Mouse (Mus musculus): Measurements from ENCODE around the gene 2610318N02Rik. TPM values are rescaled to one million over a fixed set of nuclear protein-coding genes. Genes with fewer than 3 reads are reported as not detected.

Gene 2610318N02Rik
- polyA plus RNA-seq, 1 experiment from 2014 or later = 38.4 TPM

- Histone ChIP-seq H3K4me2 (peak within 1 kb of the TSS; percentile 84), H3K4me3 (peak within 1 kb of the TSS; percentile 84), H3K9ac (peak within 1 kb of the TSS; percentile 77), H3K27ac (peak within 1 kb of the TSS; percentile 88), H3K36me3 (no peaks in the 10 kb centered on the region), H3K9me3 (no peaks in the 10 kb centered on the region), H3K4me1 (peaks cover 6% of the 10 kb centered on the region; the same call in 1 of the 2 replicates), H3K27me3 (no peaks in the 10 kb centered on the region)
- ATAC-seq (ENCODE audit: borderline replicate concordance, extremely low read depth, low FRiP score, low TSS enrichment) = peak; percentile 95
- under 1% methylated on average over 58 of the region's 76 CpGs for WGBS
These were observed 55.2 kb downstream of the 2610318N02Rik start, which contains the start of gene Ypel1 for GRCm38 (mm10) chr16:17069511-17070443. TSS of gene Ypel1 (plus strand) at chr16:17069696.

- 84% methylated on average over 2 of the region's 2 CpGs for WGBS
- no peak overlapping the region for H3K4me3 ChIP-seq
- H3K27me3 ChIP-seq = no peaks in the 10 kb centered on the region
- no peak overlapping the region for H3K4me2 ChIP-seq
- no peak overlapping the region for H3K27ac ChIP-seq
- H3K4me1 ChIP-seq = peaks cover 6% of the 10 kb centered on the region; the same call in 1 of the 2 replicates
- no peak overlapping the region for H3K9ac ChIP-seq
- no peak for ATAC-seq (ENCODE audit: borderline replicate concordance, extremely low read depth, low FRiP score, low TSS enrichment)
- no peaks in the 10 kb centered on the region for H3K36me3 ChIP-seq
- H3K9me3 ChIP-seq = no peaks in the 10 kb centered on the region
These were observed 57.4 kb downstream of the 2610318N02Rik start for GRCm38 (mm10) chr16:17067552-17067951.

MicroRNAs encoded within 50 kb of the gene (microRNA counts, 519-probe panel; counts per million panel counts)
- microRNA mmu-miR-130b = 3,186 counts per million, percentile 84 among the panel's probes with 10 or more counts
- microRNA mmu-miR-301b = 1,914 counts per million, percentile 14 among the panel's probes with 10 or more counts

Small RNAs within 50 kb of the gene (microRNA-seq; reads per million reads assigned to microRNA genes)
- gene Mir130b (5,273 reads per million, percentile 91 among the genes with 10 or more reads in this experiment), gene Mir301b (53.6 reads per million, percentile 47 among the genes with 10 or more reads in this experiment)

Other genes starting within 250 kb of the 2610318N02Rik start
- 35.6 and 36.7 TPM in 2 replicates for gene Ppm1f, start 228.7 kb downstream of the 2610318N02Rik start, polyA plus RNA-seq (2015; fragmentation: Nextera tagmentation; extraction: Ambion mirVana)
- gene Mapk1, start 141.8 kb downstream of the 2610318N02Rik start, polyA plus RNA-seq (2015; fragmentation: Nextera tagmentation; extraction: Ambion mirVana) = 158 and 166 TPM in 2 replicates
- 26.7 and 27.2 TPM in 2 replicates for gene Ypel1, start 55.5 kb downstream of the 2610318N02Rik start, polyA plus RNA-seq (2015; fragmentation: Nextera tagmentation; extraction: Ambion mirVana)
- gene Ppil2, start 13.9 kb downstream of the 2610318N02Rik start, polyA plus RNA-seq (2015; fragmentation: Nextera tagmentation; extraction: Ambion mirVana) = 127 and 146 TPM in 2 replicates
- gene Sdf2l1, start 7.2 kb upstream of the 2610318N02Rik start, polyA plus RNA-seq (2015; fragmentation: Nextera tagmentation; extraction: Ambion mirVana) = 105 and 112 TPM in 2 replicates
- gene Ydjc, start 19.5 kb upstream of the 2610318N02Rik start, polyA plus RNA-seq (2015; fragmentation: Nextera tagmentation; extraction: Ambion mirVana) = 6.4 TPM in 2 replicates
- gene Ccdc116, start 22.1 kb upstream of the 2610318N02Rik start, polyA plus RNA-seq (2015; fragmentation: Nextera tagmentation; extraction: Ambion mirVana) = 0.31 and 0.48 TPM in 2 replicates
- gene Ube2l3, start 77.5 kb upstream of the 2610318N02Rik start, polyA plus RNA-seq (2015; fragmentation: Nextera tagmentation; extraction: Ambion mirVana) = 345 and 355 TPM in 2 replicates
- gene Rimbp3, start 83.4 kb upstream of the 2610318N02Rik start, polyA plus RNA-seq (2015; fragmentation: Nextera tagmentation; extraction: Ambion mirVana) = 0.21 and 0.24 TPM in 2 replicates
- 4.3 TPM in 2 replicates for gene Hic2, start 108.4 kb upstream of the 2610318N02Rik start, polyA plus RNA-seq (2015; fragmentation: Nextera tagmentation; extraction: Ambion mirVana)
- gene Tmem191c, start 150.9 kb upstream of the 2610318N02Rik start, polyA plus RNA-seq (2015; fragmentation: Nextera tagmentation; extraction: Ambion mirVana) = 10.2 and 12.2 TPM in 2 replicates
- 0.30 and 1.8 TPM in 2 replicates for gene Serpind1, start 206.2 kb upstream of the 2610318N02Rik start, polyA plus RNA-seq (2015; fragmentation: Nextera tagmentation; extraction: Ambion mirVana)